ENCODE assay signal across 20 mouse cellular contexts in the genomic region with DNA sequence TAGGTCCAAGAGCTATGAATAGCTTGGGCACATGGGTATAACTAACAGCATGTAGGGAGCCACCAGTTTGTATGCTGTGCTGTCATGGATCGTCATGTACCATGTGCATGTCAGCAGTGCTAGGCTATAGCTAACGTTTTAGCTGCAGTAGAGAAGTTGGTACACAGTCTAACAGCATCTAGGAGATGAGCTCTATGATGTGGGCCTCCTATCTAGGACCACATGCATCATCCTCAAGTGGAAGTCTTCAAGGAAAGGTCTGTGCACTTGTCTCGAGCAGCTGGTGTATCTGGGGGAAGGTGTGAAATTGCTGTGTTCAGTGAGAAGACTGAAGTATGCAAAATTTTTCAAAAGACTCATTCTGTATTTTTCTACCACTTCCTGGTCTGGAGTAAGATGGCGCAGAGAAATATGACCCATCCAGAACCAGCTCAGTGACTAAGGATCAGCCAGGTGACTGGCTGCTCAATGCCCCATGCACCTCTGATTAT. TPM values are rescaled to one million over a fixed set of nuclear protein-coding genes. Genes with fewer than 3 reads are reported as not detected.
"Had no signal": no experiment of that assay in that cellular context is flagged by ENCODE, and none has a peak within 500 bp of the region (broad histone marks: within the 10 kb centered on the region; RNA-seq: fewer than 3 reads in every experiment).

No protein-coding gene starts in this region.

- DNase-seq: liver, embryonic 13.5 days; liver, postnatal 0 days; lung, adult 2 months; lung, postnatal 14 days; lung, postnatal 36 days; thymus, adult 2 months; thymus, postnatal 25 days had no signal

- H3K27me3 ChIP-seq: liver, embryonic 13.5 days; liver, embryonic 15.5 days; lung, embryonic 15.5 days; midbrain, embryonic 13.5 days; midbrain, embryonic 15.5 days; neural tube, embryonic 12.5 days; stomach, embryonic 15.5 days had no signal

- ATAC-seq: liver, postnatal 0 days; lung, postnatal 0 days; midbrain, embryonic 13.5 days; midbrain, embryonic 15.5 days had no signal

- H3K4me1 ChIP-seq: lung, embryonic 15.5 days; midbrain, embryonic 13.5 days; midbrain, embryonic 15.5 days; neural tube, embryonic 12.5 days; stomach, embryonic 15.5 days had no signal

- H3K9me3 ChIP-seq: liver, embryonic 13.5 days; liver, embryonic 15.5 days; lung, embryonic 15.5 days; midbrain, embryonic 13.5 days; midbrain, embryonic 15.5 days; neural tube, embryonic 12.5 days; stomach, embryonic 15.5 days had no signal

- H3K4me3 ChIP-seq: liver, embryonic 13.5 days; liver, embryonic 15.5 days; lung, embryonic 15.5 days; midbrain, embryonic 13.5 days; midbrain, embryonic 15.5 days; neural tube, embryonic 12.5 days; stomach, embryonic 15.5 days had no signal

RNA-seq across cellular contexts. Expression of gene Gm42517, which starts 24.0 kb away (rescaled TPM):
- total RNA-seq: megakaryocyte progenitor cell, adult 5-6 weeks; monocyte, adult 5-6 weeks; neutrophil, adult 5-6 weeks had no signal
- polyA plus RNA-seq: liver, postnatal 0 days; lung, embryonic 15.5 days had no signal

RNA-seq across cellular contexts. Expression of gene Pde6b, which starts 44.5 kb away (rescaled TPM):
- total RNA-seq: megakaryocyte progenitor cell, adult 5-6 weeks; midbrain, postnatal 0 days; monocyte, adult 5-6 weeks; neutrophil, adult 5-6 weeks had no signal
- polyA plus RNA-seq: liver, embryonic 15.5 days; lung, adult 2 months; lung, postnatal 0 days; midbrain, postnatal 0 days; neural tube, embryonic 12.5 days; neural tube, embryonic 14.5 days; spleen, adult 2 months; thymus, adult 2 months had no signal
